Mouse (Mus musculus): Measurements from ENCODE around the gene Gnmt. TPM values are rescaled to one million over a fixed set of nuclear protein-coding genes. Genes with fewer than 3 reads are reported as not detected.
"Not testable (repeated sequence)": the region's sequence is repeated elsewhere in the genome, so short reads cannot be mapped to it uniquely, and the experiment has no call there.

The Gnmt gene
- 0.80 and 0.87 TPM in 2 replicates for polyA plus RNA-seq (2016; fragmentation: Nextera tagmentation; extraction: Ambion mirVana)

GRCm38 (mm10) chr17:46728904-46729318 is at the start of gene Gnmt:
TSS of gene Gnmt (minus strand) at chr17:46729168.
- H3K4me1 ChIP-seq: peaks cover 11% of the 10 kb centered on the region
- H3K27ac ChIP-seq: no peak within 1 kb of the TSS
- 16% methylated on average over 24 of the region's 24 CpGs for WGBS
- peak within 1 kb of the TSS; percentile 3 for H3K4me3 ChIP-seq
- H3K27me3 ChIP-seq (ENCODE audit: poor library complexity, severe bottlenecking): peaks cover 26% of the 10 kb centered on the region
- no peaks in the 10 kb centered on the region for H3K9me3 ChIP-seq
- H3K36me3 ChIP-seq (replicated peaks): peaks cover 27% of the 10 kb centered on the region
- no peak for DNase-seq (ENCODE audit: extremely low spot score, low spot score)

GRCm38 (mm10) chr17:46776087-46776486 is 47.1 kb upstream of the Gnmt start:
- Histone ChIP-seq H3K36me3 (replicated peaks) (peaks cover 73% of the 10 kb centered on the region), H3K27ac (no peak overlapping the region), H3K27me3 (ENCODE audit: poor library complexity, severe bottlenecking) (no peaks in the 10 kb centered on the region), H3K9me3 (no peaks in the 10 kb centered on the region), H3K4me1 (peaks cover 24% of the 10 kb centered on the region), H3K4me3 (no peak overlapping the region)
- 95% methylated on average over 3 of the region's 3 CpGs for WGBS
- no peak for DNase-seq (ENCODE audit: extremely low spot score, low spot score)

GRCm38 (mm10) chr17:46775070-46775469 is 46.1 kb upstream of the Gnmt start:
- peaks cover 23% of the 10 kb centered on the region for H3K4me1 ChIP-seq
- H3K36me3 ChIP-seq (replicated peaks): peaks cover 63% of the 10 kb centered on the region
- H3K27ac ChIP-seq: no peak overlapping the region
- no peak overlapping the region for H3K4me3 ChIP-seq
- H3K27me3 ChIP-seq (ENCODE audit: poor library complexity, severe bottlenecking): no peaks in the 10 kb centered on the region
- H3K9me3 ChIP-seq: no peaks in the 10 kb centered on the region
- no peak for DNase-seq (ENCODE audit: extremely low spot score, low spot score)
- 96% methylated on average over 9 of the region's 9 CpGs for WGBS

GRCm38 (mm10) chr17:46774131-46774472 is 45.1 kb upstream of the Gnmt start:
- whole genome bisulfite sequencing: 41% methylated on average over 2 of the region's 2 CpGs
- H3K36me3 ChIP-seq (replicated peaks): peaks cover 53% of the 10 kb centered on the region

GRCm38 (mm10) chr17:46773278-46774130 is 44.5 kb upstream of the Gnmt start:
- H3K4me3 ChIP-seq: peak overlapping the region; percentile 70
- H3K27ac ChIP-seq: peak overlapping the region; percentile 90
- 12% methylated on average over 20 of the region's 20 CpGs for WGBS
- H3K36me3 ChIP-seq (replicated peaks): peaks cover 47% of the 10 kb centered on the region
- no peaks in the 10 kb centered on the region for H3K9me3 ChIP-seq
- no peaks in the 10 kb centered on the region for H3K27me3 ChIP-seq (ENCODE audit: poor library complexity, severe bottlenecking)
- H3K4me1 ChIP-seq: peaks cover 23% of the 10 kb centered on the region
- peak; percentile 35 for DNase-seq (ENCODE audit: extremely low spot score, low spot score)

More at GRCm38 (mm10) chr17:46774131-46774472, 45.1 kb upstream of the Gnmt start:
- peak overlapping the region; percentile 70 for H3K4me3 ChIP-seq
- no peaks in the 10 kb centered on the region for H3K27me3 ChIP-seq (ENCODE audit: poor library complexity, severe bottlenecking)
- H3K27ac ChIP-seq: peak overlapping the region; percentile 90; the same call in 1 of the 2 replicates
- no peaks in the 10 kb centered on the region for H3K9me3 ChIP-seq
- no peak for DNase-seq (ENCODE audit: extremely low spot score, low spot score)
- peaks cover 23% of the 10 kb centered on the region for H3K4me1 ChIP-seq

- Histone ChIP-seq H3K4me1 (peaks cover 28% of the 10 kb centered on the region), H3K9me3 (no peaks in the 10 kb centered on the region), H3K4me3 (peak within 1 kb of the TSS; percentile 70), H3K27me3 (ENCODE audit: poor library complexity, severe bottlenecking) (no peaks in the 10 kb centered on the region), H3K27ac (peak within 1 kb of the TSS; percentile 90), H3K36me3 (replicated peaks) (peaks cover 39% of the 10 kb centered on the region)
- DNase-seq (ENCODE audit: extremely low spot score, low spot score): peak; percentile 88
- WGBS: under 1% methylated on average over 50 of the region's 50 CpGs
Observed at GRCm38 (mm10) chr17:46772404-46773277, 43.7 kb upstream of the Gnmt start, which contains the start of gene 2310039H08Rik. TSS of gene 2310039H08Rik (plus strand) at chr17:46772635.

GRCm38 (mm10) chr17:46772038-46772403 is 43.1 kb upstream of the Gnmt start:
- no peaks in the 10 kb centered on the region for H3K9me3 ChIP-seq
- DNase-seq (ENCODE audit: extremely low spot score, low spot score): no peak
- peaks cover 32% of the 10 kb centered on the region for H3K36me3 ChIP-seq (replicated peaks)
- H3K27ac ChIP-seq: peak overlapping the region; percentile 90
- peaks cover 29% of the 10 kb centered on the region for H3K4me1 ChIP-seq
- H3K27me3 ChIP-seq (ENCODE audit: poor library complexity, severe bottlenecking): no peaks in the 10 kb centered on the region
- 15% methylated on average over 5 of the region's 5 CpGs for WGBS
- peak overlapping the region; percentile 70 for H3K4me3 ChIP-seq

- WGBS: 72% methylated on average over 17 of the region's 17 CpGs
- no peaks in the 10 kb centered on the region for H3K27me3 ChIP-seq (ENCODE audit: poor library complexity, severe bottlenecking)
- no peaks in the 10 kb centered on the region for H3K9me3 ChIP-seq
- peaks cover 28% of the 10 kb centered on the region for H3K36me3 ChIP-seq (replicated peaks)
- peaks cover 29% of the 10 kb centered on the region for H3K4me1 ChIP-seq
- H3K4me3 ChIP-seq: peak overlapping the region; percentile 70
- DNase-seq (ENCODE audit: extremely low spot score, low spot score): no peak
- H3K27ac ChIP-seq: peak overlapping the region; percentile 90
Observed at GRCm38 (mm10) chr17:46771616-46772015, 42.6 kb upstream of the Gnmt start.

GRCm38 (mm10) chr17:46771025-46771424 is 42.1 kb upstream of the Gnmt start:
- no peak overlapping the region for H3K27ac ChIP-seq
- DNase-seq (ENCODE audit: extremely low spot score, low spot score): no peak
- WGBS: 92% methylated on average over 4 of the region's 4 CpGs
- H3K9me3 ChIP-seq: no peaks in the 10 kb centered on the region
- peak overlapping the region; percentile 16 for H3K4me3 ChIP-seq
- peaks cover 29% of the 10 kb centered on the region for H3K4me1 ChIP-seq
- no peaks in the 10 kb centered on the region for H3K27me3 ChIP-seq (ENCODE audit: poor library complexity, severe bottlenecking)
- peaks cover 22% of the 10 kb centered on the region for H3K36me3 ChIP-seq (replicated peaks)

GRCm38 (mm10) chr17:46770546-46770945 is 41.6 kb upstream of the Gnmt start:
- Histone ChIP-seq H3K9me3 (no peaks in the 10 kb centered on the region), H3K4me3 (peak overlapping the region; percentile 16; the same call in 1 of the 2 replicates), H3K27me3 (ENCODE audit: poor library complexity, severe bottlenecking) (no peaks in the 10 kb centered on the region), H3K4me1 (peaks cover 29% of the 10 kb centered on the region), H3K27ac (no peak overlapping the region), H3K36me3 (replicated peaks) (peaks cover 18% of the 10 kb centered on the region)
- DNase-seq (ENCODE audit: extremely low spot score, low spot score): no peak
- 91% methylated on average over 11 of the region's 11 CpGs for WGBS

- H3K27me3 ChIP-seq (ENCODE audit: poor library complexity, severe bottlenecking): no peaks in the 10 kb centered on the region
- H3K9me3 ChIP-seq: no peaks in the 10 kb centered on the region
- WGBS: 69% methylated on average over 8 of the region's 8 CpGs
- DNase-seq (ENCODE audit: extremely low spot score, low spot score): no peak
- H3K27ac ChIP-seq: peak overlapping the region; percentile 48
- no peaks in the 10 kb centered on the region for H3K36me3 ChIP-seq (replicated peaks)
- H3K4me1 ChIP-seq: peaks cover 15% of the 10 kb centered on the region
- H3K4me3 ChIP-seq: no peak overlapping the region
Observed at GRCm38 (mm10) chr17:46767868-46768267, 38.9 kb upstream of the Gnmt start.

- not testable (repeated sequence) for H3K4me3 ChIP-seq; DNase-seq (ENCODE audit: extremely low spot score, low spot score); H3K27me3 ChIP-seq (ENCODE audit: poor library complexity, severe bottlenecking); H3K4me1 ChIP-seq; H3K9me3 ChIP-seq; H3K27ac ChIP-seq; H3K36me3 ChIP-seq (replicated peaks)
- WGBS: 71% methylated on average over 9 of the region's 9 CpGs
Observed at GRCm38 (mm10) chr17:46764916-46765315, 35.9 kb upstream of the Gnmt start.

Measured in forebrain, embryonic 10.5 days (tissue).